Mouse (Mus musculus) kidney, adult 2 months (tissue): Measurements from ENCODE around the gene Eci3.

Experiments
- CTCF ChIP-seq: fragments of 200-500 bp; conservative IDR thresholded peaks from 2 replicates; pipeline ENCODE4 v1.5.1; 2011; ENCODE audit warnings: low read depth, mild to moderate bottlenecking, control low read depth, low read length, moderate library complexity, mixed read lengths; ENCODE audit not compliant: insufficient read depth, insufficient read length
- POLR2A ChIP-seq: fragments of 200-500 bp; IDR thresholded peaks from one replicate; pipeline ENCODE4 v1.6.1; 2011; ENCODE audit warnings: low read depth, low read length, control low read depth

DNA sequence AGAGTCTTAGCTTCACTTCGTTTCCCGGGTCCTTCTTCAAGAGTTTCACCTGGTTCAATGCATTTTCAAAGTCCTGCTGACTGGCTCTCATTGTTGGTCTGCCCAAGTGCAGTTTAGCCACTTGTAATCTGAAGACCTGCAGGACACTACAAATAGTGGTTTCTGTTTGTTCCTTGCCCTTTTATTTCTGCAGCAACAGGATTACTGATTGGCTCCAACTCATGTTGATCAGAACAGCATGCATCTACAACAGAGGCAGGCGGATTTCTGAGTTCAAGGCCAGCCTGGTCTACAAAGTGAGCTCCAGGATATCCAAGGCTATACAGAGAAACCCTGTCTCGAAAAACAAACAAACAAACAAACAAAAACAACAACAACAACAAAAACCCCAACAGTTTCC is 29.5 kb upstream of the Eci3 start:
- TF ChIP-seq POLR2A: no peak
- TF ChIP-seq CTCF: no peak
